18 mouse cellular contexts compared by ENCODE assay signal in genomic region chr15:62049416-62049815, GRCm38 (mm10).
DNase-seq lines count a peak whose midpoint lies in the region; ATAC-seq lines count a peak whose summit lies in the region.
"Had no signal": no experiment of that assay in that cellular context is flagged by ENCODE, and none has a peak within 500 bp of the region (broad histone marks: within the 10 kb centered on the region; RNA-seq: fewer than 3 reads in every experiment).

No protein-coding gene starts in this region.

- no peak for DNase-seq in liver, embryonic 13.5 days
- DNase-seq in liver (no peak), ES-CJ7 (ENCODE audit: low read depth, low spot score) (peak; percentile 41)
- peak; percentile 66 for DNase-seq in embryo, embryonic 11 days
- peak; percentile 61 for DNase-seq in limb, embryonic 10.5 days (ENCODE audit: low spot score)
- DNase-seq in kidney, postnatal 10 days = no peak
- DNase-seq in urinary bladder, postnatal 25 days (ENCODE audit: low spot score) = no peak
- no peak for DNase-seq in urinary bladder, postnatal 14 days (ENCODE audit: low spot score)
- DNase-seq: cerebellum, adult 8-10 months; right cerebral cortex, postnatal 25 days; thymus, postnatal 4 days had no signal

- H3K9ac ChIP-seq in liver, embryonic 13.5 days = no peak overlapping the region
- H3K9ac ChIP-seq: heart, embryonic 13.5 days; liver, embryonic 12.5 days; midbrain, embryonic 13.5 days; neural tube, embryonic 13.5 days had no signal

- H3K4me1 ChIP-seq in liver, embryonic 13.5 days (replicated peaks) = peaks cover 53% of the 10 kb centered on the region
- peaks cover 22% of the 10 kb centered on the region for H3K4me1 ChIP-seq in limb, embryonic 10.5 days
- H3K4me1 ChIP-seq: midbrain, embryonic 13.5 days had no signal

- no peak overlapping the region for H3K4me2 ChIP-seq in liver, embryonic 13.5 days
- H3K4me2 ChIP-seq: heart, embryonic 13.5 days; liver, embryonic 12.5 days; midbrain, embryonic 13.5 days; neural tube, embryonic 13.5 days had no signal

- WGBS in liver, embryonic 13.5 days (ENCODE audit: insufficient replicate concordance) = 71% methylated on average over 9 of the region's 9 CpGs
- 30% methylated on average over 9 of the region's 9 CpGs for WGBS in limb, embryonic 10.5 days

- no peak overlapping the region for H3K27ac ChIP-seq in liver, embryonic 13.5 days
- peak overlapping the region; percentile 37; the same call in 1 of the 2 replicates for H3K27ac ChIP-seq in limb, embryonic 10.5 days
- H3K27ac ChIP-seq: forebrain, embryonic 10.5 days; heart, embryonic 13.5 days; hindbrain, postnatal 0 days; kidney, postnatal 0 days; liver, embryonic 12.5 days; midbrain, embryonic 13.5 days; neural tube, embryonic 13.5 days had no signal

- no peaks in the 10 kb centered on the region for H3K9me3 ChIP-seq in liver, embryonic 13.5 days (replicated peaks)
- no peaks in the 10 kb centered on the region for H3K9me3 ChIP-seq in limb, embryonic 10.5 days (replicated peaks)
- H3K9me3 ChIP-seq: forebrain, embryonic 10.5 days; liver, embryonic 12.5 days; midbrain, embryonic 13.5 days had no signal

- H3K36me3 ChIP-seq in liver, embryonic 13.5 days = peaks cover 15% of the 10 kb centered on the region
- no peaks in the 10 kb centered on the region for H3K36me3 ChIP-seq in limb, embryonic 10.5 days
- H3K36me3 ChIP-seq: heart, embryonic 13.5 days; midbrain, embryonic 13.5 days; neural tube, embryonic 13.5 days had no signal

- ATAC-seq in liver, embryonic 13.5 days (ENCODE audit: low read depth) = 0 out of 2 replicates have a peak, but pooled peaks have one; percentile 20
- ATAC-seq: hindbrain, postnatal 0 days; liver, embryonic 12.5 days; midbrain, embryonic 13.5 days had no signal

- no peak overlapping the region for H3K4me3 ChIP-seq in liver, embryonic 13.5 days (replicated peaks)
- H3K4me3 ChIP-seq in limb, embryonic 10.5 days = no peak overlapping the region
- H3K4me3 ChIP-seq: forebrain, embryonic 10.5 days; heart, embryonic 13.5 days; liver, embryonic 12.5 days; midbrain, embryonic 13.5 days; neural tube, embryonic 13.5 days had no signal

- no peaks in the 10 kb centered on the region for H3K27me3 ChIP-seq in liver, embryonic 13.5 days
- no peaks in the 10 kb centered on the region for H3K27me3 ChIP-seq in limb, embryonic 10.5 days (ENCODE audit: low read depth, poor library complexity, severe bottlenecking)
- H3K27me3 ChIP-seq: heart, embryonic 13.5 days; liver, embryonic 12.5 days; midbrain, embryonic 13.5 days; neural tube, embryonic 13.5 days had no signal

Comparison
In these comparisons a context has a peak if more than half of its experiments do, and no peak if none do; other contexts are left out.
1. DNase-seq: peak in ES-CJ7 (single experiment), embryo, embryonic 11 days (single experiment) and limb, embryonic 10.5 days (single experiment); none in liver, embryonic 13.5 days (single experiment), liver (single experiment), kidney, postnatal 10 days (single experiment), urinary bladder, postnatal 25 days (single experiment) and urinary bladder, postnatal 14 days (single experiment).